Mouse (Mus musculus): ENCODE measurements around the gene Olfr889. TPM values are rescaled to one million over a fixed set of nuclear protein-coding genes. Genes with fewer than 3 reads are reported as not detected.
"Not testable (repeated sequence)": the region's sequence is repeated elsewhere in the genome, so short reads cannot be mapped to it uniquely, and the experiment has no call there.

Olfr889 gene
- total RNA-seq (2021): under 1 TPM; 0.13 to 0.66 TPM
- long read RNA-seq, experiment 1: 0 reads
- long read RNA-seq, experiment 2: 0 reads

DNA sequence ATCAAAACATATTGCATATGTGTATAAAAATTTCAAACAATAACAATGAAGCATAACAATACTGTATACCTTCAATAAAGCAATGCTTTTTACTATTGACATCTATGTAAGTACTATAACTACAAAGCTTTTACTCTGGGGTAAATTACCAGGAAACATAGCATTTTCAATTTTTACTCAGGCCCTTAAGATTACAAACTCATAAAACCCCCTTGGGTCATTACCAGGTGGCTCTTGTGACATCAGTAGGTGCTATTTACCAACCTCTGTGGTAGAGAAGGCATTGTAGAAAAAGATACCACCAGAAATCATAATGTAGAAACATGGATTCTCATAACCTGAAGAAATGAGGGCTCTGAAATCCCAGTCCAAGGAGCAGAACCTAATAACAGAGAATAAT, at the start of gene Olfr889:
Gene Olfr889 (plus strand): TSS at position 301 of the 400 bp plus-strand sequence.
- DNase-seq: no peak

DNA sequence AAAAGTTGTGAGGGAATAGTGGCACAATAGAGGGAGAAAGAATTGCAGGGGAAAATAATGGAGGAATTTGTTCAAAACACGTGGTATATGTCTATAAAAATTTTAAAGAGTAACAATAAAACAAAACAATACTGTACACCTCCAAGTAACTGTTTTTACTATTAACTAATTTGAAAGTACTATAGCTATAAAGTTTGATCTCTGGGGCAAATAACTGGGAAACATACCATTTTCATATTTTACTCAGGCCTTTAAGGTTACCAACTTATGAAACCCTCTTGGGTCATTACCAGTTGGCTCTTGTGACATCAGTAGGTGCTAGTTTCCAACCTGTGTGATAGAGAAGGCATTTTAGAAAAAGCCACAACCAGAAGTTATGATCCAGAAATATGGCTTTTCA, 31.2 kb upstream of the Olfr889 start, which contains the start of gene Olfr887:
Gene Olfr887 (plus strand): TSS at position 301 of the 400 bp plus-strand sequence.
- DNase-seq: no peak

DNA sequence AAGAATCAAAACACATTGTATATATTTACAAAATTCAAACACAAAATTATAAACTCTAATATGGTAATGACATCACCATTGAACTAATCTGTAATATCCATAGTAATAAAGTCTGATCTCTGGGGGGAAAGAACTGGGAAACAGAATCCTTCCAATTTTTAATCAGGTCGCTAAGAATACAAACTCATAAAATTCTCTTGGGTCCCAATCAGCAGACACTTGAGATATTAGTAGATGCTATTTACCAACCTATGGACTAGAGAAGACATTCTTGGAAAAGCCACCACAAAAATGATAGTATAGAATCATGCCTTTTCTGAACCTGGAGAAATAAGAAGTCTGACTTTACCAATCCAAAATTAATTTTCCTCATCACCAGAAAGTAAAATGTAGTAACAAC, 7.2 kb upstream of the Olfr889 start, which contains the start of gene Olfr888:
Gene Olfr888 (plus strand): TSS at position 301 of the 400 bp plus-strand sequence.
- no peak for DNase-seq

DNA sequence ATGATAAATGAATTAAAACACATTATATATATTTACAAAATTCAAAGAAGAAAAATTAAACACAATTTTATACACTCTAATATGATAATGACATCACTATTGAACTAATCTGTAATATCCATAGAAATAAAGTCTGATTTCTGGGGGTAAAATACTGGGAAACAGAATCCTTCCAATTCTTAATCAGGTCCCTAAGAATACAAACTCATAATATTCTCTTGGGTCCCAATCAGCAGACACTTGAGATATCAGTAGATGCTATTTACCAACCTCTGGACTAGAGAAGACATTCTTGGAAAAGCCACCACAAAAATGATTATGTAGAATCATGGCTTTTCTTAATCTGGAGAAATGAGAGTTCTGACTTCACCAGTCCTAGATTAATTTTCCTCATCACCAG, 27.2 kb downstream of the Olfr889 start, which contains the start of gene Olfr890:
Gene Olfr890 (plus strand): TSS at position 301 of the 400 bp plus-strand sequence.
- DNase-seq: no peak

DNA sequence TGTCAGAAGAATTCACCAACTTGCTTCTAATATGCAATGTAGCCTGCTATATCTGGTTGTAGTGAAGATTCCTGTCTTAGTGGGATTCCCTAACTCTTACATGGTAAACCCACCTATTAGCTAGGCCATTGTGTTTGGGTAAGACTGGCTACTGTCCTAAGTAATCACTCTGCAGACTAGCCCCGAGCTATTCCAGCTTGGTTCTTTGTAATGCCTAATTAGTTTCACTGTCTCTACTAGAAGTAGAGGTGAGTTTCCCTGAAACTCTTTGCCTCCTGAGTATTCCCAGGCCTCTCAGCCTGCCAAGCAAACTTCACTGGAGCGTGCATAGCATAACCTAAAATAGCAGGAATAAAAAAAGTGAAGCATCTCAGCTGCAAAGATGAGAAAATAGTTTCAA, 53.3 kb downstream of the Olfr889 start:
- not testable (repeated sequence) for DNase-seq

Other genes starting within 250 kb of the Olfr889 start
- not detected for gene Olfr145, start 218.5 kb upstream of the Olfr889 start, total RNA-seq (2021)
- gene Olfr878, start 197.4 kb upstream of the Olfr889 start, total RNA-seq (2021): not detected
- not detected for gene Olfr881, start 123.4 kb upstream of the Olfr889 start, total RNA-seq (2021)
- not detected for gene Olfr883, start 89.4 kb upstream of the Olfr889 start, total RNA-seq (2021)
- gene Olfr884, start 68.6 kb upstream of the Olfr889 start, total RNA-seq (2021): not detected
- gene Olfr885, start 53.9 kb upstream of the Olfr889 start, total RNA-seq (2021): not detected
- not detected for gene Olfr887, start 31.1 kb upstream of the Olfr889 start, total RNA-seq (2021)
- gene Olfr888, start 7.1 kb upstream of the Olfr889 start, total RNA-seq (2021): not detected
- not detected for gene Olfr890, start 27.3 kb downstream of the Olfr889 start, total RNA-seq (2021)
- gene Olfr891, start 65.6 kb downstream of the Olfr889 start, total RNA-seq (2021): not detected
- not detected for gene Olfr893, start 93.2 kb downstream of the Olfr889 start, total RNA-seq (2021)
- not detected for gene Olfr894, start 102.9 kb downstream of the Olfr889 start, total RNA-seq (2021)
- not detected for gene Olfr143, start 137.6 kb downstream of the Olfr889 start, total RNA-seq (2021)
- not detected for gene Olfr895, start 152.7 kb downstream of the Olfr889 start, total RNA-seq (2021)
- gene Olfr896-ps1, start 175.9 kb downstream of the Olfr889 start, total RNA-seq (2021): not detected
- gene Olfr25, start 213.9 kb downstream of the Olfr889 start, total RNA-seq (2021): not detected
- gene Olfr898, start 233.2 kb downstream of the Olfr889 start, total RNA-seq (2021): not detected

Measured in adrenal gland, postnatal 36 days (tissue).